Mouse (Mus musculus) spleen, adult 2 months (tissue): ENCODE measurements around the gene Rab43.

ENCODE experiments used
- CTCF ChIP-seq: fragments of 200-500 bp; IDR thresholded peaks from 2 replicates; pipeline ENCODE4 v1.5.1; 2011; ENCODE audit warnings: mild to moderate bottlenecking, inconsistent platforms; ENCODE audit not compliant: insufficient read depth, insufficient read length, insufficient replicate concordance; ENCODE audit errors: extremely low read depth
- POLR2A ChIP-seq: fragments of 200-500 bp; IDR thresholded peaks from 2 replicates; pipeline ENCODE4 v1.6.1; 2011; ENCODE audit warnings: low read depth, low read length, inconsistent platforms

DNA sequence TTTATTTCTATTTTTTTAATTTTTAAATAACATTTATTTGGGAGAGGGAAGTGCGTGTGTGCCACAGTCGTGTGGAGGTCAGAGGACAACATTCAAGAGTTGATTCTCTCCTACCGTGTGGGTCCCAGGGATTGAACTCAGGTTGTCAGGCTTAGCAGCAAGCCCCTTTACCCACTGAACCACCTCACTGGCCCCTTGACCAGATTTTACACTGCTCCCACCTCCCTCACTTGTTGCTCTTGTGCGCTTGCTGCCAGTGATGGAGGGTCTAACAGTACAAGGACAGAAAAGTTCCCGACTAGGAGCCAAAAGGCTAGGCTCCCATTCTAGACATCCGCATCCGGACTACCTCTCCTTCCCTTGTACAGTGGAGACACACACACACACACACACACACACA, 6.5 kb downstream of the Rab43 start:
- TF ChIP-seq CTCF (no peak), POLR2A (no peak)
